Mouse (Mus musculus) stomach, embryonic 15.5 days (tissue): ENCODE measurements around the gene Mto1. TPM values are rescaled to one million over a fixed set of nuclear protein-coding genes. Genes with fewer than 3 reads are reported as not detected.
A peak's percentile ranks its signal among the peaks of the same experiment; 100 is the strongest.
"Not testable (repeated sequence)": the region's sequence is repeated elsewhere in the genome, so short reads cannot be mapped to it uniquely, and the experiment has no call there.

Source experiments
- ATAC-seq: fragments of 200-750 bp; cut with Nextera tagmentation; 2 replicates; pipeline ENCODE4 v1.8.0; 2017; ENCODE audit warnings: low read depth, moderate number of reproducible peaks, moderate TSS enrichment; ENCODE audit not compliant: insufficient read depth, low FRiP score
- H3K27ac ChIP-seq: fragments of 300-500 bp; sonication (generic); 2 replicates; pipeline ENCODE4 v1.5.1; 2015; ENCODE audit warnings: mild to moderate bottlenecking, inconsistent platforms
- H3K27me3 ChIP-seq: fragments of 300-500 bp; sonication (generic); replicated peaks from 2 replicates; pipeline ENCODE4 v1.6.1; 2015; ENCODE audit warnings: inconsistent platforms
- H3K36me3 ChIP-seq: fragments of 300-500 bp; sonication (generic); 2 replicates; pipeline ENCODE4 v1.6.1; 2015; ENCODE audit warnings: inconsistent platforms
- H3K4me1 ChIP-seq: fragments of 300-500 bp; sonication (generic); 2 replicates; pipeline ENCODE4 v1.6.1; 2015; ENCODE audit warnings: inconsistent platforms
- H3K4me2 ChIP-seq: fragments of 300-500 bp; sonication (generic); 2 replicates; pipeline ENCODE4 v1.6.1; 2015; ENCODE audit warnings: mild to moderate bottlenecking, inconsistent platforms
- H3K4me3 ChIP-seq: fragments of 300-500 bp; sonication (generic); replicated peaks from 2 replicates; pipeline ENCODE4 v1.5.1; 2015; ENCODE audit warnings: inconsistent platforms
- H3K9ac ChIP-seq: fragments of 300-500 bp; sonication (generic); 2 replicates; pipeline ENCODE4 v1.6.1; 2015; ENCODE audit warnings: inconsistent platforms
- H3K9me3 ChIP-seq: fragments of 300-500 bp; sonication (generic); 2 replicates; pipeline ENCODE4 v1.6.1; 2016; ENCODE audit warnings: inconsistent platforms
- WGBS: fragments of 180-500 bp; shearing (Covaris S2); methylation state at CpG from one replicate; pipeline ENCODE4 v1.1.7; 2015; 5-methylcytosine and 5-hydroxymethylcytosine counted together
- polyA plus RNA-seq: library from polyadenylated mRNA; unstranded; fragments of >200 nt; fragmentation: Nextera tagmentation; extraction: Ambion mirVana; gene quantifications from 2 replicates; pipeline ENCODE4 v1.2.1, GENCODE M21; 2015

Mto1 gene
- polyA plus RNA-seq, 1 experiment from 2014 or later: 26.1 TPM

DNA sequence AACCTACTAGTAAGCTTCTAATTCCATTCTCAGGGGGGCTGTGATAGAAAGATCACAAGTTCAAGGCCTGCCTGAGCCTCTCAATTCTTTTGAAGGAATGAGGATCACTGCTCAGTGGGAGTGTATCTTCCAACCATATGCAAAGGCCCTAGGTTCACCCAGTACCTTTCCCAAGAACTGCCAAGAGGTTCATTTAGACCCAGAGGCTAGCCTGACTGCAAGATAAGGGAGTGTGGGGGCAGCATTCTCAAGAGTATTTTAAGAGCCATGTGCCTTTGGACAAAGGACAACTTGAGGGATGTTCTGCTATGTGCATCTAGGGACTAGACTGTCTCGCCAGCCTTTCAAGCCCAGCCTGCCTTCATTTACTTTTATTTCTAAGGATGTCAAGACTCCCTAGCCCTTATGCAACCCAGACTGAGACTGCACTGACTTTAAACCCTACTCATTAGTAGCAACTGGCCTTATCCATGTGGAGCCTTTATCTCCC, 28.6 kb downstream of the Mto1 start:
- peak overlapping the region; percentile 14; the same call in 1 of the 2 replicates for H3K27ac ChIP-seq
- H3K4me1 ChIP-seq: no peaks in the 10 kb centered on the region; the same call in 1 of the 2 replicates
- no peak overlapping the region for H3K4me2 ChIP-seq
- H3K9me3 ChIP-seq: no peaks in the 10 kb centered on the region
- no peak for ATAC-seq
- H3K9ac ChIP-seq: no peak overlapping the region
- 24% methylated on average over 1 of the region's 1 CpGs for WGBS
- no peaks in the 10 kb centered on the region for H3K27me3 ChIP-seq
- H3K36me3 ChIP-seq: peaks cover 24% of the 10 kb centered on the region
- H3K4me3 ChIP-seq: no peak overlapping the region

DNA sequence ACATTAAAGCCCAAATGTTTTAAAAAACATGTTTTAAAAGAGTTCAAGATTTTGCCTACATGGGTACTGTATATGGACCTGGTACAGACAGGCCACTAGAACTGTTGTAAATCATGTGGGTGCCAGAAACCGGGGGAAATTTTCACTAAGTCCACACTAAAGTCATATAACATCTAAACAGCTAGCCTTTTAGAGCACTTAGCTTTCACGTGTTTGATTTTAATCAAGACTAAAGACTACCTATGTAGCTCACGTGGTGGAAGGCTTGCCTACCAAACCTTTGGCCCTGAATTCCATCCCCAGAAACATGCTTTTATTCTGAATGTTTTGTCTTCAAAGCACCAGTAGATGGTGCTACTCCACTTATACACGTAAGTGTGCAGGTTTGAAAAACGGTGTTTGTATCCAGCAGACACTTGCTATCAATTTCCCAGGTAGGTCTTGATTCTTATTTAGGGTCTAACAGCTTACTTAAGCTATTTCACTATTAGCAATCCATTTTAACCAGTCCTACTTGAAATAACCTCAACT, 29.1 kb downstream of the Mto1 start:
- H3K4me2 ChIP-seq: no peak overlapping the region
- H3K4me1 ChIP-seq: no peaks in the 10 kb centered on the region; the same call in 1 of the 2 replicates
- no peaks in the 10 kb centered on the region for H3K9me3 ChIP-seq
- H3K36me3 ChIP-seq: peaks cover 24% of the 10 kb centered on the region
- H3K4me3 ChIP-seq: no peak overlapping the region
- H3K9ac ChIP-seq: no peak overlapping the region
- H3K27me3 ChIP-seq: no peaks in the 10 kb centered on the region
- ATAC-seq: no peak
- WGBS: 7% methylated on average over 5 of the region's 5 CpGs
- H3K27ac ChIP-seq: peak overlapping the region; percentile 14; the same call in 1 of the 2 replicates

DNA sequence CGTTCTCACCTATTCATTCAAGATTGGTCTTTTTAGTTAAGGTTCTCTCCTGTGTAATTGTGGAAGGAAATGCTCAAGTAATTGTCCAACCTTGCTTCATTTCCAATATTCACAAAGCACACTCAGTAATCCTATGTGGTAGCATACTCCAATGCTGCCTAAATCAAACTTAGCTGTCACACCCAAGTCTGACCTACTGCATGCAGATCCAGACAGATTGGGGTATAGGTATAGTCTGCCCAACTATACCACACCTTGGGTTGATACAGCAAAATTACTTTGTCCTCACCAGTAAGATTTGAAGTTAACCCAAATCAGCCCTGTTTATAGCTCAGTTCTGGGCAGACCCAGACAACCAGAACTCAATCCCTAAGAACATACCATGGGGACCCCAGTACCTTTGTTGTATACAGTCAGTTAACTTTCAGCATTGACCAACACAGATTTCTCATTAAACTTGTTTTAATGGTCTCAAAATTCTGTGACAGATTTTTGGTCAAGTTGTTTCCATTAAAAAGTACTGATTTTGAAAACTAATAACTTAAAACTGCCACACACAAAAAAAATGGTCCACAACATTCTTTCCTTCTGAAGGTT, 30.1 kb downstream of the Mto1 start:
- Histone ChIP-seq H3K36me3 (peaks cover 24% of the 10 kb centered on the region), H3K27ac (0 out of 2 replicates have a peak overlapping the region, but pooled peaks have one; percentile 22)
- H3K4me3 ChIP-seq, H3K4me2 ChIP-seq, H3K9ac ChIP-seq, ATAC-seq, H3K27me3 ChIP-seq, H3K9me3 ChIP-seq, H3K4me1 ChIP-seq: not testable (repeated sequence)
- WGBS: 63% methylated on average over 1 of the region's 1 CpGs

DNA sequence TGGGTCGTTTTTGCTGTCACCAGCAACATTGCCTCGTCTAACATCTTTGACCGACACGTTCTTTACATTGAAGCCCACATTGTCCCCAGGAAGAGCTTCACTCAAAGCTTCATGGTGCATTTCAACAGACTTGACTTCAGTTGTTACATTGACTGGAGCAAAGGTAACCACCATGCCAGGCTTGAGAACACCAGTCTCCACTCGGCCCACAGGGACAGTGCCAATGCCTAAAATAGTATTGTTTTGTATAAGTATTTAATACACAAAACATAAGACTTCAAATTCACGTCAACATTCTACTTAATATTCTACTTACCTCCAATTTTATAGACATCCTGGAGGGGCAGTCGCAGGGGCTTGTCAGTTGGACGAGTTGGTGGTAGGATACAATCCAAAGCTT, 31.3 kb downstream of the Mto1 start:
- Histone ChIP-seq H3K4me3 (peak overlapping the region; percentile 84), H3K4me2 (peak overlapping the region; percentile 53), H3K36me3 (peaks cover 24% of the 10 kb centered on the region), H3K27ac (0 out of 2 replicates have a peak overlapping the region, but pooled peaks have one; percentile 1), H3K9ac (peak overlapping the region; percentile 22; the same call in 1 of the 2 replicates)
- not testable (repeated sequence) for H3K4me1 ChIP-seq, H3K9me3 ChIP-seq, ATAC-seq, H3K27me3 ChIP-seq
- 23% methylated on average over 8 of the region's 8 CpGs for WGBS

DNA sequence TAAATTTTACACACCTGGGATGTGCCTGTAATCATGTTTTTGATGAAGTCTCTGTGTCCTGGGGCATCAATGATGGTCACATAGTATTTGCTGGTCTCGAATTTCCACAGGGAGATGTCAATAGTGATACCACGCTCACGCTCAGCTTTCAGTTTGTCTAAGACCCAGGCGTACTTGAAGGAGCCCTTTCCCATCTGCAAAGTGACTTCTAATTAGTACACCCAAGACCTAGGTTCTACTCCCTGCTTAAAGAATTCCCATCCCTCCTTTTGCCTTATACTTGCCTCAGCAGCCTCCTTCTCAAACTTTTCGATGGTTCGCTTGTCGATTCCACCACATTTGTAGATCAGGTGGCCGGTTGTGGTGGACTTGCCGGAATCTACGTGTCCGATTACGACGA, 32.2 kb downstream of the Mto1 start:
- 1% methylated on average over 13 of the region's 13 CpGs for WGBS

DNA sequence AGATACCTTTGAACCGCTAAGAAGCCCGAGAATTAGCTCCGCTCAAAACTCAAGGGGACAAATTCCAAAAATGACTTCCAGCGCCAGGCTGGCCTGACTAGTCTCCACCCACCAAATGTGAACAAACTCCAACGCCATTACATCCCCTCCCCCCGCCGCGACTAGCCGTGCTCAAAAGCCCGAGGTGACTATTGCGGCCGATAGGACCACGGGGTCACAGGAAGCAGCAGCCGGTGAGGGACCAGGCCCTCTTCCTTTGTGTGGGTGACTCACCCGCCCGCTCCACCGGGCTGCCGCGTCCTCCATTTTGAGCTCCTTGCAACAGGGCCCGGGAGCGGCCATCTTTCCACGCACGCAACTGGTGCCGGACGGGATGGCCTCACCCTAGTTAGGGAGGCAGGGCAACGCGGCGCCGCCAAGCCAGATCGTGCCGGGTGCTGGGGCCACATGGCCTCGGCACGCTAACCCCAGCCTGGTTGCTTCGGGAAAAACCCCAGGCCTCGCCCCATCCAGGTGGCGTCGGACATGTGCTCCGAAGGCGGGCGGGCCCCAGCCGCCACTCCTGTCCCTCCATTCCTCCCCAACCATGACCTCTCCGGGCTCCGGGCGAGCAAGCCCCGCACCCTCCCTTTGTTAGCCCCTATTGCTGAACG, 32.8 kb downstream of the Mto1 start:
- Histone ChIP-seq H3K27me3 (no peaks in the 10 kb centered on the region), H3K9me3 (no peaks in the 10 kb centered on the region), H3K9ac (peak overlapping the region; percentile 97), H3K4me3 (peak overlapping the region; percentile 84), H3K36me3 (peaks cover 24% of the 10 kb centered on the region), H3K4me2 (peak overlapping the region; percentile 53), H3K27ac (peak overlapping the region; percentile 98), H3K4me1 (peaks cover 3% of the 10 kb centered on the region; the same call in 1 of the 2 replicates)
- peak; percentile 14; the same call in 1 of the 2 replicates for ATAC-seq
- under 1% methylated on average over 46 of the region's 46 CpGs for WGBS

More for the DNA sequence above, 32.2 kb downstream of the Mto1 start:
- not testable (repeated sequence) for ATAC-seq, H3K4me1 ChIP-seq, H3K9me3 ChIP-seq, H3K27me3 ChIP-seq
- peak overlapping the region; percentile 97 for H3K9ac ChIP-seq
- peak overlapping the region; percentile 53 for H3K4me2 ChIP-seq
- H3K4me3 ChIP-seq: peak overlapping the region; percentile 84
- peaks cover 24% of the 10 kb centered on the region for H3K36me3 ChIP-seq
- peak overlapping the region; percentile 98 for H3K27ac ChIP-seq

DNA sequence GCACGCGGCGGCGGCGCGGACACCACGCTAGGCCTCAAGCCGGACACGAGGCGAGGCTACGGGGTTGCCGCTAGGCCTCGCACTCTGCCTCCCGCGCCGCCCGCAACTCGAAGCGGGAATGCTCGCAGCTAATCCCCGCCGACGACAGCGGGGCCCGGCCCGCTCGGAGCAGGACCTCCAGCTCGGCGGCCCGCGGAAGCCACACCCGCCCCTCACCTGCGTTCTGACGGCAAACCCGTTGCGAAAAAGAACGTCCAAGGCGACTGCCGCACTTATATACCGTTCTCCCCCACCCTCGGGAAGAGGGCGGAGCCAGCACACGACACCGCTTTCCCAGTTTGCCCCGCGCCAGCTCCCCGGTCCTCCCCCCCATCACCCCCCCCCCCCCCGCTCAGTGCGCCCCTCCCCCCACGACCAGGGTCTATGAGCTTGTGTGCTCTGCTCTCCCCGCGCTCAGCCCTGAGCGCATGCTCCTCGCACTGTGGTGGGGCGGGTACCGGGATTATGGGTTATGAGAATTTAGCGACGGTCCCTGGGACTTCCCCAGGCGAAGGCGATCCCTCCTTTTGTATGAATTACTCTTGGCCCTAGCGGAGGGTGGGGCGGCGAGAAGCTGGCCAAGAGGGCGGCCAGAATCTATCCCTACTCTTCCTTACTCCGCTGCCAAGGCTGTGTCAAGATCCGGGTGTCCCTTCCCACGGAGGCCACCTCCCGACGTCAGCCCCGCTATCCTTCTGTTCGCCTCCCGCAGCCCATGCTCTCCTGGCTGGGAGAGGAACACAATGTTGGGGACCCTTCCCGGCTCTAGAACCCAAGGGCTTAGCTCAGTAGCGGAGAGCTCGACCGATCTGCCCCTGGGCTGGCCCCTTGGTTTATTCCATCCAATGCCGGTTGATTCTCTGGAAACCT, 33.7 kb downstream of the Mto1 start:
- Histone ChIP-seq H3K9ac (peak overlapping the region; percentile 97), H3K4me1 (peaks cover 3% of the 10 kb centered on the region; the same call in 1 of the 2 replicates), H3K36me3 (peaks cover 21% of the 10 kb centered on the region), H3K27ac (peak overlapping the region; percentile 98), H3K4me3 (peak overlapping the region; percentile 84), H3K27me3 (no peaks in the 10 kb centered on the region), H3K9me3 (no peaks in the 10 kb centered on the region), H3K4me2 (peak overlapping the region; percentile 60)
- WGBS: 0% methylated on average over 72 of the region's 77 CpGs
- peak; percentile 99 for ATAC-seq

DNA sequence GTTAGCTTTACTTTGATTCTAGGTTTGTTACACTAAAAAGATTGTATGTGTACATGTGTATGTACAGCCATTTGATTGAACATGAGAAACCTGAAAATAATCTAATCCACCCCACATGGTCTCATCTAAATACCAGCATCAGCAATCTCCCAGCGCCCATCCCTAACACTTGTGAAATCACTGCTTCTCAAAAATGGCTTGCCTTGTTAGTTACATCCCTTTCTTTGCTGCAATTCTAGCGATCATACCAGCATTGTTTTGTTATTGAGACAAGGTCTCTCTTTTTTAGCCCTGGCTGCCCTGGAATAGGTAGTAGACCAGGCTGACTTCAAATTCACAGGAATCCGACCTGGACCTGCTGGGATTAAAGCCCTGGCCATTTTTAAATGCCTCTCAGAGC, 34.4 kb downstream of the Mto1 start:
- peaks cover 14% of the 10 kb centered on the region for H3K36me3 ChIP-seq
- no peak for ATAC-seq
- peak overlapping the region; percentile 60 for H3K4me2 ChIP-seq
- no peaks in the 10 kb centered on the region for H3K9me3 ChIP-seq
- 10% methylated on average over 3 of the region's 3 CpGs for WGBS
- no peaks in the 10 kb centered on the region for H3K27me3 ChIP-seq
- H3K4me1 ChIP-seq: peaks cover 3% of the 10 kb centered on the region; the same call in 1 of the 2 replicates
- peak overlapping the region; percentile 62 for H3K4me3 ChIP-seq
- H3K27ac ChIP-seq: peak overlapping the region; percentile 98
- H3K9ac ChIP-seq: peak overlapping the region; percentile 66; the same call in 1 of the 2 replicates

DNA sequence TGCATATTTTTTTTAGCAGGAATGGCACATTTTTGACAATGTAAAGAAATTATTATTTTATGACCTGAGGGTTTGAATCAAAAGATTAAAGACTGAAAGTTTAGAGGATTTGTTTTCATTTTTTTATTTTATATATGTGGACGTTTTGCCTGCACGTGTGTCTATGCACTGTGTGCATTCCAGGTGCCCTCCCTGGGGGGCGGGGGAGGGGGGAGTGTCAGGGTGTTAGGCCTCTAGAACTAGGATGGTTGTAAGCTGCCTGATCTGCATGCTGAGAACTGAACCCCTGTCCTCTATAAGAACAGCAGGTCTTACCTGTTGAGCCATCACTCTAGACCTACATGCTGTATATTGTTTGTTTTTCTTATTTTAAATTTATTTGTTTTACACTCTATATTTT, 36.7 kb downstream of the Mto1 start:
- ATAC-seq: no peak
- Histone ChIP-seq H3K4me3 (no peak overlapping the region), H3K27me3 (no peaks in the 10 kb centered on the region), H3K4me2 (no peak overlapping the region), H3K36me3 (no peaks in the 10 kb centered on the region), H3K4me1 (0 out of 2 replicates have a peak, but pooled peaks cover 3% of the 10 kb centered on the region), H3K9me3 (no peaks in the 10 kb centered on the region), H3K9ac (no peak overlapping the region), H3K27ac (no peak overlapping the region)
- 73% methylated on average over 3 of the region's 3 CpGs for WGBS

DNA sequence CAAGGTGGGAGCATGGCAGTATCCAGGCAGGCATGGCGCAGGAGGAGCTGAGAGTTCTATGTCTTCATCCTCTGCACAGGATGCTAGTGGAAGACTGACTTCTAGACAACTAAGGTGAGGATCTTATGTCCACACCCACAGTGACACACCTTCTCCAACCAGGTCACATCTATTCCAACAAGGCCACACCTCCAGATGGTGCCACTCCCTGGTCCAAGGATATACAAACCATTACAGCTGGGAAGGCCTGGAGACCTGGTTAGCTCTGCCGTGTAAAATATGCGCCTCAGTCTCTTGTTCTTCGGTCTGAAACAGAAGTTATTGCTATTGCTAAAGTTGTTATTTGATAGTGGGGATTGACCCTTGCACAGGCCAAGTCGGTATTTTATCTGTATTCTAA, 40.0 kb downstream of the Mto1 start:
- H3K36me3 ChIP-seq, H3K27ac ChIP-seq, H3K4me1 ChIP-seq, H3K9ac ChIP-seq, H3K9me3 ChIP-seq, H3K4me3 ChIP-seq, H3K4me2 ChIP-seq, H3K27me3 ChIP-seq, ATAC-seq: not testable (repeated sequence)
- 89% methylated on average over 5 of the region's 5 CpGs for WGBS

DNA sequence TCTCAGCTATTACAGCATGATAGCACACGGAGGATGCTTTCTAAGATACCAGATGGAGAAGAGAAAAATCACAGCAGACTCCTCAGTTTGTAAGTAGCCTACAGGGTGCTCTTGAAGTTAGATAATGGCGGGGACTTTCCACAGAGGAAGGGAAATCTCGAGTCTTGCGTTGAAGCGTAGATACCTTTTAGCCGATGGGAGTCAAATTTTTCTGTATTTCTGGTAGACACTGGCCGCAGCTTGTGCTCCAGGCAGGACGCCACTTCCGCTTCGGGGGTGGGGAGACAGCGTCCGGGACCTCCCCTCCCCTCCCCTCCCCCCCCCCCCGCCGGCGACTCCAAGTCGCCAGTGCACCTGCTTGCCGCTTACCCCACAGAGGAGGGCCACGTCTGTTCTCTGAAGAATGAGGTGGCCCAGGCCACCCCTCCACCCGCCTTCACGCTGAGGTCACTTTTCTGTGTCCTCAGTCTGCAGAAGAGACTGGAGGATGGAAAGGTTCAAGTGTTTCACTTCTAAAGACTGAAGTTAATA, 40.9 kb downstream of the Mto1 start, which contains the start of gene Eef1a1:
TSS of gene Eef1a1 (minus strand) at position 262 of the 531 bp plus-strand sequence.
- H3K9me3 ChIP-seq: no peaks in the 10 kb centered on the region
- H3K27me3 ChIP-seq: no peaks in the 10 kb centered on the region
- peak within 1 kb of the TSS; percentile 60 for H3K27ac ChIP-seq
- peak within 1 kb of the TSS; percentile 61 for H3K4me2 ChIP-seq
- no peaks in the 10 kb centered on the region for H3K4me1 ChIP-seq
- WGBS: under 1% methylated on average over 19 of the region's 20 CpGs
- H3K9ac ChIP-seq: peak within 1 kb of the TSS; percentile 0; the same call in 1 of the 2 replicates
- peak within 1 kb of the TSS; percentile 43 for H3K4me3 ChIP-seq
- H3K36me3 ChIP-seq: no peaks in the 10 kb centered on the region
- peak; percentile 64 for ATAC-seq
